Mouse (Mus musculus) C2C12 (cell line): Measurements from ENCODE around the gene Gdap2. TPM values are rescaled to one million over a fixed set of nuclear protein-coding genes. Genes with fewer than 3 reads are reported as not detected.

Experiments
- H3K27me3 ChIP-seq: one replicate; pipeline ENCODE4 v1.6.1; 2011; ENCODE audit not compliant: control insufficient read depth, insufficient read depth, insufficient read length
- H3K36me3 ChIP-seq: one replicate; pipeline ENCODE4 v1.6.1; 2011; ENCODE audit not compliant: control insufficient read depth, insufficient read depth
- H3K4me3 ChIP-seq: one replicate; pipeline ENCODE4 v1.5.1; 2011; ENCODE audit warnings: mild to moderate bottlenecking, control low read depth; ENCODE audit not compliant: poor library complexity, insufficient read depth, severe bottlenecking
- H3K79me2 ChIP-seq: one replicate; pipeline ENCODE4 v1.6.1; 2011; ENCODE audit not compliant: control insufficient read depth, insufficient read depth
- H3K79me3 ChIP-seq: one replicate; pipeline ENCODE4 v1.6.1; 2011; ENCODE audit warnings: low read depth, control low read depth
- H3ac ChIP-seq: one replicate; pipeline ENCODE3; 2011; ENCODE audit warnings: low read depth; ENCODE audit not compliant: control insufficient read depth, insufficient read length
- CEBPB ChIP-seq: IDR thresholded peaks from one replicate; pipeline ENCODE4 v1.6.1; 2011; ENCODE audit warnings: low read depth, mild to moderate bottlenecking, control low read depth, moderate library complexity
- CTCF ChIP-seq: IDR thresholded peaks from one replicate; pipeline ENCODE4 v1.5.1; 2011; ENCODE audit not compliant: control insufficient read depth, insufficient read depth, insufficient read length
- FOSL1 ChIP-seq: IDR thresholded peaks from one replicate; pipeline ENCODE4 v1.8.0; 2011; ENCODE audit warnings: mild to moderate bottlenecking, low read length; ENCODE audit not compliant: poor library complexity, insufficient read depth, severe bottlenecking
- MAX ChIP-seq: IDR thresholded peaks from one replicate; pipeline ENCODE4 v1.6.1; 2011; ENCODE audit warnings: mild to moderate bottlenecking, control low read depth
- MYOD1 ChIP-seq: IDR thresholded peaks from one replicate; pipeline ENCODE4 v1.6.1; 2011; ENCODE audit warnings: low read depth; ENCODE audit not compliant: control insufficient read depth, insufficient read length
- MYOG ChIP-seq: IDR thresholded peaks from one replicate; pipeline ENCODE4 v1.6.1; 2011; ENCODE audit not compliant: control insufficient read depth, insufficient read length; ENCODE audit errors: extremely low read depth
- USF1 ChIP-seq: IDR thresholded peaks from one replicate; pipeline ENCODE4 v1.6.1; 2011; ENCODE audit warnings: low read depth, mild to moderate bottlenecking, control low read depth, moderate library complexity
- polyA plus RNA-seq: library from polyadenylated mRNA; unstranded; fragments of >200 nt; fragmentation: generic; extraction: Trizol; gene quantifications from one replicate; pipeline ENCODE4 v1.2.1, GENCODE M21; 2012; ENCODE audit warnings: missing spikeins

The Gdap2 gene
- polyA plus RNA-seq, 1 experiment = 8.2 TPM

DNA sequence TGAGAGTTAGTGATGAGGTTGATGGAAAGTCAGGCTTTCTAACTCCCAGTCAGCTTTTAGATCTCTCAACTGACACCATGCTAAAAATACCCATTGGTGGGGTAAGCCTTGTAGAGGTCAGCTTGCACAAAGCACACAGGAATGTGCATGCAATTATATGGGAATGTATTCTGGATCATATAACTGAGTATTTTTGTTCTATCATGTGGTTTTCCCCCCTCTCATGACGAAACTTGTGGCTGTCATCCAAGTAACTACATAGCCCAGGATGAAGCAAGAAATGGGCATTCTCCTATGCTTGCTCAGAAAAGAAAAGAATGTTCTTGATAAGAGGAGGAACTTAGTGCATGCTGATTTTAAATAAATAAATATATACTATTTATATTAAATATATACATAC, 65.3 kb downstream of the Gdap2 start:
- H3K79me2 ChIP-seq = no peaks in the 10 kb centered on the region
- no peaks in the 10 kb centered on the region for H3K27me3 ChIP-seq
- TF ChIP-seq USF1 (peak; percentile 20), FOSL1 (no peak), CEBPB (peak; percentile 90)
- no peak overlapping the region for H3ac ChIP-seq
- H3K4me3 ChIP-seq = no peak overlapping the region
- no peaks in the 10 kb centered on the region for H3K79me3 ChIP-seq
- H3K36me3 ChIP-seq = no peaks in the 10 kb centered on the region

DNA sequence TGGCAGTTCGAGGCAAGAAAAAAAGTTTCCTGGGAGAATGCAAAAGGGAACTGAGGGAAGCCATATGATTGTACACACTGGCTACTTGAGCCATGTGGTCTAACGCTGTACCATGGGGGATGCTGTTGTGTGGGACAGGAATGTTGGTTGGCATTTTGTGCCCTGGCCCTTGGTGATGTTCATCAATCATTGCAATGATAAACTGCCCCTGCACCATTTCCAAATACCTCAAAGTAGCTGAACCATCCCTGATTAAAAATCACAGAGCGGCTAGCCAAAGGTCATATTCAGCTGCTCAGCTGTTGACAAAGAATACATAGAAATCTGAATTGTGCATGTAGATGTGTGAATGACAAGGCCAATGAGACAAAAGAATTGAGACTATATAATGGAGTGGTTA, 66.8 kb downstream of the Gdap2 start:
- Histone ChIP-seq H3K79me3 (no peaks in the 10 kb centered on the region), H3ac (no peak overlapping the region), H3K4me3 (no peak overlapping the region), H3K36me3 (no peaks in the 10 kb centered on the region), H3K27me3 (no peaks in the 10 kb centered on the region), H3K79me2 (no peaks in the 10 kb centered on the region)
- TF ChIP-seq MYOG (no peak), MAX (no peak), FOSL1 (no peak)

DNA sequence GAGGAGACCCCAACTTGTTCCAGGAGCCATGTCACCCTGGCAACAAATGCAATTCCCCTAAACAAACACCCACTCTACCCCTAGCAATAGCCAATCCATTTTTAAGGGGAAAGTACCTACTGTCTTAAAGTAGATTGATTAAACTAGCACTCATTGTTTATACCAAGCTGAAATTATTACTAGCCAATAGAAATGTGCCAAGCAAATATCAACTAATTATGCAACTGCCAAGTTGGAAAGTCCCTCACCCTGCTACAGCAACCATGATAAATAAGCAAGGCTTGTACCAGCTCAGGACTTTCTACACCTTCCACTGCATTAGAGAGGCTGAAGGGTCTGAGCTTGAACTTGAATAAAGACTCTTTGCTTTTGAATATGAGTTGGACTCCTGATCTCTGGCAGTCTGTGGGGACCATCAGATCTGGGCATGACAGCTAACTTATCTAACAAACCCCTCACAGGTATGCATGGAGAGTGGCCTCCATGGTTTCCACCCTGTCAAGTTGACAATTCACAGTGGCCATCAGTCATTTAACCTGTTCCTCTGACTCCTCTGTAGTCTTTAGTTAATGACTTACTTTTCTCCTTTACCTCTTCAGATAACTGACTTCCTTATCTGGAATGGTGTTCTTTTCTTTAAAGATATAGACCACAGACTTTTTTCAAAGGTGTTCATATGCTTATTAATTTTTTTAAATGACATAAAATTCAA, 74.7 kb downstream of the Gdap2 start:
- Histone ChIP-seq H3K36me3 (no peaks in the 10 kb centered on the region), H3K79me3 (no peaks in the 10 kb centered on the region), H3K79me2 (no peaks in the 10 kb centered on the region), H3K4me3 (no peak overlapping the region), H3K27me3 (no peaks in the 10 kb centered on the region), H3ac (no peak overlapping the region)
- no peak for TF ChIP-seq CTCF
- no peak for TF ChIP-seq USF1

DNA sequence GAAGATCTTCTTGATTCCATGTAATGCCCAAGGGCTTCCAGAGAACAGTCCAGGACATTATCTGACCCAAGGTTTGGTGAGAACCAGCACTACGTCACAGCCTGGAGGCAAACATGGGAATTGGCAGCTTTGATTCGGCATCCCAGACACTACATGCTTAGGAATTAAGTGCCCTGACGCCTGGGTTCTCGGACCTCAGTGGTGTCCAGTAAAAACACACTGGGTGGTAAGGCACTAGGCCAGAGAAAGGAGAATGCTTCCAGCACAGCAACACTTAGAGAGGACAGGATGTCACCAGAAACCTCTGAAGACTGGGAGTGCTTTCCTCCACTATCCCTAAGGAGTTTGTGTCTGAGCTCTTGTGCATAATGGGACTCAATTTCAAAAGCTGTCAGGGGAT, 80.0 kb downstream of the Gdap2 start:
- Histone ChIP-seq H3ac (no peak overlapping the region), H3K79me2 (no peaks in the 10 kb centered on the region), H3K79me3 (no peaks in the 10 kb centered on the region), H3K27me3 (no peaks in the 10 kb centered on the region), H3K4me3 (no peak overlapping the region), H3K36me3 (no peaks in the 10 kb centered on the region)
- TF ChIP-seq USF1 (no peak), FOSL1 (no peak), MAX (no peak), CEBPB (no peak), MYOD1 (no peak), CTCF (no peak), MYOG (no peak)

DNA sequence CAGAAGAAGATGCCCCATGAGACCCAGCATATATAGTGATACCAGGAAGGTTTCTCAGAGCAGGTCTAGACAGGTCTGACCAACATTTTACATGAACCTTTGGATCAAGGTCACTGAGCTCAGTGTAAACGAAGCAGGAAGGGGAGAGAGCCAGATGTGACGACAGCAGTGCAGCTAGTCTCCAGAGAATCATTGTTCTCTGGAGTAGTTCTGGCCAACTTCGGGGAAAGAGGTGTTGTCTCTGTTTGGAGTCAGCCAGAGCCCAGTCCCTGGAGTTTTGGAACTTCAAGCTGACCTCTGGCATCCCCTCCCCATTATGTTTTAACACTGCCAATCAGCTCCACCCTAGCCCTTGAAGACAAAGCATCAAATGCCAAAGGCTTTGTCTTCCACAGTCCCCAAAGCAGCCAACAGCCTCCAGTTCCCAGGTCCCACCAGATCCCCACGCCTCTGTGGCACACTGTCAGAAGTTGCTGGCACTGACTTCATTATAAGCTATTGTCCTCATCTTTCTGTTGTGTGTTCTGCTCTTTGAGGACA, 84.2 kb downstream of the Gdap2 start:
- TF ChIP-seq MYOG = no peak
- TF ChIP-seq MAX = no peak
- no peak for TF ChIP-seq CTCF
- TF ChIP-seq USF1 = no peak
- TF ChIP-seq MYOD1 = no peak
- TF ChIP-seq FOSL1 = no peak
- no peak for TF ChIP-seq CEBPB
- Histone ChIP-seq H3K27me3 (no peaks in the 10 kb centered on the region), H3K4me3 (no peak overlapping the region), H3ac (no peak overlapping the region), H3K79me2 (no peaks in the 10 kb centered on the region), H3K79me3 (no peaks in the 10 kb centered on the region), H3K36me3 (no peaks in the 10 kb centered on the region)

Other genes with a start within 250 kb of the Gdap2 start
- gene Wdr3, start within 50 bp of the Gdap2 start, polyA plus RNA-seq = 21.8 TPM